Mouse (Mus musculus): ENCODE data around the gene Ehd2. TPM values are rescaled to one million over a fixed set of nuclear protein-coding genes. Genes with fewer than 3 reads are reported as not detected.

The Ehd2 gene
- polyA plus RNA-seq, 1 experiment from 2014 or later, result 12.5 TPM

- 100% methylated on average over 1 of the region's 1 CpGs for WGBS
- peaks cover 45% of the 10 kb centered on the region for H3K36me3 ChIP-seq
- DNase-seq (ENCODE audit: low spot score), result no peak
- no peaks in the 10 kb centered on the region for H3K27me3 ChIP-seq (ENCODE audit: low read depth, poor library complexity, severe bottlenecking)
- H3K4me1 ChIP-seq, result peaks cover 6% of the 10 kb centered on the region
- H3K9me3 ChIP-seq (replicated peaks), result no peaks in the 10 kb centered on the region
- H3K27ac ChIP-seq (replicated peaks), result no peak overlapping the region
- H3K4me3 ChIP-seq, result no peak overlapping the region
Measured at GRCm38 (mm10) chr7:16001691-16002090, 34.3 kb upstream of the Ehd2 start.

GRCm38 (mm10) chr7:15993789-15994188, 26.4 kb upstream of the Ehd2 start:
- H3K9me3 ChIP-seq (replicated peaks), result no peaks in the 10 kb centered on the region
- WGBS, result 95% methylated on average over 4 of the region's 4 CpGs
- no peak overlapping the region for H3K4me3 ChIP-seq
- DNase-seq (ENCODE audit: low spot score), result no peak
- H3K36me3 ChIP-seq, result peaks cover 96% of the 10 kb centered on the region
- no peaks in the 10 kb centered on the region for H3K4me1 ChIP-seq
- H3K27me3 ChIP-seq (ENCODE audit: low read depth, poor library complexity, severe bottlenecking), result no peaks in the 10 kb centered on the region
- no peak overlapping the region for H3K27ac ChIP-seq (replicated peaks)

GRCm38 (mm10) chr7:15993152-15993551, 25.8 kb upstream of the Ehd2 start:
- H3K9me3 ChIP-seq (replicated peaks), result no peaks in the 10 kb centered on the region
- peaks cover 100% of the 10 kb centered on the region for H3K36me3 ChIP-seq
- H3K27me3 ChIP-seq (ENCODE audit: low read depth, poor library complexity, severe bottlenecking), result no peaks in the 10 kb centered on the region
- no peak overlapping the region for H3K4me3 ChIP-seq
- no peak for DNase-seq (ENCODE audit: low spot score)
- 82% methylated on average over 3 of the region's 3 CpGs for WGBS
- no peak overlapping the region for H3K27ac ChIP-seq (replicated peaks)
- no peaks in the 10 kb centered on the region for H3K4me1 ChIP-seq

- 96% methylated on average over 3 of the region's 3 CpGs for WGBS
- DNase-seq (ENCODE audit: low spot score), result no peak
- peaks cover 100% of the 10 kb centered on the region for H3K36me3 ChIP-seq
- no peak overlapping the region for H3K4me3 ChIP-seq
- H3K4me1 ChIP-seq, result no peaks in the 10 kb centered on the region
- no peak overlapping the region for H3K27ac ChIP-seq (replicated peaks)
- H3K27me3 ChIP-seq (ENCODE audit: low read depth, poor library complexity, severe bottlenecking), result no peaks in the 10 kb centered on the region
- 0 out of 2 replicates have a peak, but pooled peaks cover 4% of the 10 kb centered on the region for H3K9me3 ChIP-seq (replicated peaks)
Measured at GRCm38 (mm10) chr7:15991764-15992163, 24.4 kb upstream of the Ehd2 start.

- no peak overlapping the region for H3K4me3 ChIP-seq
- H3K27ac ChIP-seq (replicated peaks), result no peak overlapping the region
- H3K27me3 ChIP-seq (ENCODE audit: low read depth, poor library complexity, severe bottlenecking), result no peaks in the 10 kb centered on the region
- DNase-seq (ENCODE audit: low spot score), result no peak
- H3K36me3 ChIP-seq, result peaks cover 86% of the 10 kb centered on the region
- 0 out of 2 replicates have a peak, but pooled peaks cover 4% of the 10 kb centered on the region for H3K9me3 ChIP-seq (replicated peaks)
- H3K4me1 ChIP-seq, result no peaks in the 10 kb centered on the region
- WGBS, result 93% methylated on average over 16 of the region's 16 CpGs
Measured at GRCm38 (mm10) chr7:15987661-15988356, 20.4 kb upstream of the Ehd2 start.

- peaks cover 14% of the 10 kb centered on the region; the same call in 1 of the 2 replicates for H3K9me3 ChIP-seq (replicated peaks)
- DNase-seq (ENCODE audit: low spot score), result no peak
- WGBS, result 50% methylated on average over 4 of the region's 4 CpGs
- no peaks in the 10 kb centered on the region for H3K4me1 ChIP-seq
- H3K27ac ChIP-seq (replicated peaks), result no peak overlapping the region
- H3K36me3 ChIP-seq, result peaks cover 84% of the 10 kb centered on the region
- H3K27me3 ChIP-seq (ENCODE audit: low read depth, poor library complexity, severe bottlenecking), result no peaks in the 10 kb centered on the region
- no peak overlapping the region for H3K4me3 ChIP-seq
Measured at GRCm38 (mm10) chr7:15982729-15983407, 15.5 kb upstream of the Ehd2 start.

GRCm38 (mm10) chr7:15981538-15981937, 14.2 kb upstream of the Ehd2 start:
- Histone ChIP-seq H3K4me3 (no peak overlapping the region), H3K27ac (replicated peaks) (no peak overlapping the region), H3K4me1 (no peaks in the 10 kb centered on the region), H3K9me3 (replicated peaks) (peaks cover 10% of the 10 kb centered on the region; the same call in 1 of the 2 replicates), H3K36me3 (peaks cover 84% of the 10 kb centered on the region), H3K27me3 (ENCODE audit: low read depth, poor library complexity, severe bottlenecking) (no peaks in the 10 kb centered on the region)
- 89% methylated on average over 4 of the region's 4 CpGs for WGBS
- DNase-seq (ENCODE audit: low spot score), result no peak

- Histone ChIP-seq H3K27ac (replicated peaks) (no peak overlapping the region), H3K4me1 (no peaks in the 10 kb centered on the region), H3K36me3 (peaks cover 86% of the 10 kb centered on the region), H3K27me3 (ENCODE audit: low read depth, poor library complexity, severe bottlenecking) (no peaks in the 10 kb centered on the region), H3K4me3 (no peak overlapping the region), H3K9me3 (replicated peaks) (peaks cover 10% of the 10 kb centered on the region; the same call in 1 of the 2 replicates)
- WGBS, result 93% methylated on average over 8 of the region's 8 CpGs
- no peak for DNase-seq (ENCODE audit: low spot score)
Measured at GRCm38 (mm10) chr7:15980246-15980645, 12.9 kb upstream of the Ehd2 start.

- Histone ChIP-seq H3K4me1 (0 out of 2 replicates have a peak, but pooled peaks cover 5% of the 10 kb centered on the region), H3K27ac (replicated peaks) (no peak overlapping the region), H3K36me3 (peaks cover 98% of the 10 kb centered on the region), H3K9me3 (replicated peaks) (peaks cover 10% of the 10 kb centered on the region; the same call in 1 of the 2 replicates), H3K27me3 (ENCODE audit: low read depth, poor library complexity, severe bottlenecking) (no peaks in the 10 kb centered on the region), H3K4me3 (no peak overlapping the region)
- DNase-seq (ENCODE audit: low spot score), result no peak
- 77% methylated on average over 4 of the region's 4 CpGs for WGBS
Measured at GRCm38 (mm10) chr7:15975904-15976303, 8.5 kb upstream of the Ehd2 start.

- H3K36me3 ChIP-seq, result peaks cover 98% of the 10 kb centered on the region
- no peak for DNase-seq (ENCODE audit: low spot score)
- peaks cover 10% of the 10 kb centered on the region; the same call in 1 of the 2 replicates for H3K9me3 ChIP-seq (replicated peaks)
- 94% methylated on average over 10 of the region's 10 CpGs for WGBS
- no peaks in the 10 kb centered on the region for H3K27me3 ChIP-seq (ENCODE audit: low read depth, poor library complexity, severe bottlenecking)
- H3K27ac ChIP-seq (replicated peaks), result no peak overlapping the region
- H3K4me3 ChIP-seq, result no peak overlapping the region
- 0 out of 2 replicates have a peak, but pooled peaks cover 5% of the 10 kb centered on the region for H3K4me1 ChIP-seq
Measured at GRCm38 (mm10) chr7:15975451-15975850, 8.1 kb upstream of the Ehd2 start.

- H3K4me1 ChIP-seq, result 0 out of 2 replicates have a peak, but pooled peaks cover 5% of the 10 kb centered on the region
- DNase-seq (ENCODE audit: low spot score), result peak; percentile 41
- whole genome bisulfite sequencing, result 65% methylated on average over 5 of the region's 5 CpGs
- H3K27me3 ChIP-seq (ENCODE audit: low read depth, poor library complexity, severe bottlenecking), result no peaks in the 10 kb centered on the region
- peaks cover 10% of the 10 kb centered on the region; the same call in 1 of the 2 replicates for H3K9me3 ChIP-seq (replicated peaks)
- H3K36me3 ChIP-seq, result peaks cover 97% of the 10 kb centered on the region
- no peak overlapping the region for H3K27ac ChIP-seq (replicated peaks)
- no peak overlapping the region for H3K4me3 ChIP-seq
Measured at GRCm38 (mm10) chr7:15974712-15975111, 7.3 kb upstream of the Ehd2 start.

GRCm38 (mm10) chr7:15972247-15972646, 4.9 kb upstream of the Ehd2 start:
- Histone ChIP-seq H3K9me3 (replicated peaks) (no peaks in the 10 kb centered on the region), H3K4me3 (no peak overlapping the region), H3K36me3 (peaks cover 72% of the 10 kb centered on the region), H3K27ac (replicated peaks) (no peak overlapping the region), H3K4me1 (peaks cover 8% of the 10 kb centered on the region; the same call in 1 of the 2 replicates), H3K27me3 (ENCODE audit: low read depth, poor library complexity, severe bottlenecking) (no peaks in the 10 kb centered on the region)
- WGBS, result 61% methylated on average over 25 of the region's 25 CpGs
- no peak for DNase-seq (ENCODE audit: low spot score)

- peaks cover 13% of the 10 kb centered on the region; the same call in 1 of the 2 replicates for H3K4me1 ChIP-seq
- no peaks in the 10 kb centered on the region for H3K27me3 ChIP-seq (ENCODE audit: low read depth, poor library complexity, severe bottlenecking)
- H3K36me3 ChIP-seq, result peaks cover 48% of the 10 kb centered on the region
- H3K4me3 ChIP-seq, result no peak overlapping the region
- H3K27ac ChIP-seq (replicated peaks), result no peak overlapping the region
- no peak for DNase-seq (ENCODE audit: low spot score)
- H3K9me3 ChIP-seq (replicated peaks), result no peaks in the 10 kb centered on the region
- 83% methylated on average over 3 of the region's 3 CpGs for WGBS
Measured at GRCm38 (mm10) chr7:15969674-15970073, 2.3 kb upstream of the Ehd2 start.

All from midbrain, embryonic 10.5 days (tissue).